Mouse (Mus musculus) lung, postnatal 0 days (tissue): ENCODE results near the gene Mfsd12. TPM values are rescaled to one million over a fixed set of nuclear protein-coding genes. Genes with fewer than 3 reads are reported as not detected.

Experiments
- ATAC-seq: fragments of 200-750 bp; cut with Nextera tagmentation; 2 replicates; pipeline ENCODE4 v1.8.0; 2017; ENCODE audit warnings: moderate library complexity
- DNase-seq: peaks from one replicate; pipeline ENCODE4 v3.0.0-alpha.2; 2016; ENCODE audit warnings: low spot score
- H3K27ac ChIP-seq: fragments of 300-500 bp; sonication (generic); 2 replicates; pipeline ENCODE4 v1.5.1; 2014; ENCODE audit warnings: antibody characterized with exemption, mild to moderate bottlenecking, low read length, mixed read lengths
- H3K27me3 ChIP-seq: fragments of 300-500 bp; sonication (generic); replicated peaks from 2 replicates; pipeline ENCODE4 v1.6.1; 2014; ENCODE audit warnings: low read length, mixed read lengths; ENCODE audit not compliant: insufficient read depth
- H3K36me3 ChIP-seq: fragments of 300-500 bp; sonication (generic); 2 replicates; pipeline ENCODE4 v1.6.1; 2014; ENCODE audit warnings: low read length, mixed read lengths; ENCODE audit not compliant: insufficient read depth
- H3K4me1 ChIP-seq: fragments of 300-500 bp; sonication (generic); 2 replicates; pipeline ENCODE4 v1.6.1; 2014; ENCODE audit warnings: antibody characterized with exemption, low read depth, low read length, mixed read lengths; ENCODE audit not compliant: insufficient read depth
- H3K4me2 ChIP-seq: fragments of 300-500 bp; sonication (generic); replicated peaks from 2 replicates; pipeline ENCODE4 v1.6.1; 2014; ENCODE audit warnings: low read depth, mild to moderate bottlenecking, low read length, moderate library complexity, mixed read lengths
- H3K4me3 ChIP-seq: fragments of 300-500 bp; sonication (generic); 2 replicates; pipeline ENCODE4 v1.5.1; 2014; ENCODE audit warnings: low read depth, low read length
- H3K9ac ChIP-seq: fragments of 300-500 bp; sonication (generic); replicated peaks from 2 replicates; pipeline ENCODE4 v1.6.1; 2014; ENCODE audit warnings: low read depth, mild to moderate bottlenecking
- H3K9me3 ChIP-seq: fragments of 300-500 bp; sonication (generic); 2 replicates; pipeline ENCODE4 v1.6.1; 2016; ENCODE audit warnings: low read length, mixed read lengths
- CTCF ChIP-seq: IDR thresholded peaks from 2 replicates; pipeline ENCODE4 v1.5.1; 2016; ENCODE audit warnings: antibody characterized with exemption, mild to moderate bottlenecking
- EP300 ChIP-seq: IDR thresholded peaks from 2 replicates; pipeline ENCODE4 v1.6.1; 2016; ENCODE audit warnings: antibody characterized with exemption, mild to moderate bottlenecking, control low read depth
- WGBS: fragments of 180-500 bp; shearing (Covaris S2); extraction: QIAGEN DNeasy Blood & Tissue Kit; methylation state at CpG from one replicate; pipeline ENCODE4 v1.1.7; 2014; 5-methylcytosine and 5-hydroxymethylcytosine counted together
- polyA plus RNA-seq: library from polyadenylated mRNA; unstranded; fragments of >200 nt; fragmentation: Nextera tagmentation; extraction: Ambion mirVana; gene quantifications from 2 replicates; pipeline ENCODE4 v1.2.1, GENCODE M21; 2015

The Mfsd12 gene
- polyA plus RNA-seq, 1 experiment from 2014 or later, result 14.0 TPM

DNA sequence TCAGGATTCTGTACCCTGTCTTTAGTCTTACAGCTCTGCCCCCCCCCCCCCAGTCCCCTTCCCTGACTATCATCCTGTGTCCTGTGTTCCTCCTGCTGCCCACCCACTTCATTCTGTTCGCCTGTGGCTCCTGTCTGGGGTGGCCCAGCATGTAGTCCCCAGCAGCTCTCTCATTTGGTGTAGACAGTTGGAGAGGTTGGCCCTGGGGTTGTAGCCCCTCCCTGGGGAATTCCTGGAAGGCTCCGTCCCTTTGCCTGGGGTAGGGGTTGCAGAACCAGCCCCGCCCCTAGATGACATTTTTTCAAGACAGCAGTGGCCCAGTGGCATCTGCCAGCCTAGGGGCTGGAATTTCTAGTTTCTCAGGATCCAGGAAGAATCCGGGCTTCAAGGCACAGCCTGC lies 918 bp downstream of the Mfsd12 start:
- Histone ChIP-seq H3K4me2 (peak overlapping the region; percentile 99), H3K4me1 (peaks cover 14% of the 10 kb centered on the region), H3K36me3 (no peaks in the 10 kb centered on the region), H3K4me3 (peak overlapping the region; percentile 70), H3K9me3 (no peaks in the 10 kb centered on the region), H3K27ac (peak overlapping the region; percentile 62), H3K27me3 (no peaks in the 10 kb centered on the region), H3K9ac (peak overlapping the region; percentile 56)
- ATAC-seq (peak; percentile 8; the same call in 1 of the 2 replicates), DNase-seq (no peak)
- TF ChIP-seq EP300, result no peak
- no peak for TF ChIP-seq CTCF
- 34% methylated on average over 4 of the region's 4 CpGs for WGBS

DNA sequence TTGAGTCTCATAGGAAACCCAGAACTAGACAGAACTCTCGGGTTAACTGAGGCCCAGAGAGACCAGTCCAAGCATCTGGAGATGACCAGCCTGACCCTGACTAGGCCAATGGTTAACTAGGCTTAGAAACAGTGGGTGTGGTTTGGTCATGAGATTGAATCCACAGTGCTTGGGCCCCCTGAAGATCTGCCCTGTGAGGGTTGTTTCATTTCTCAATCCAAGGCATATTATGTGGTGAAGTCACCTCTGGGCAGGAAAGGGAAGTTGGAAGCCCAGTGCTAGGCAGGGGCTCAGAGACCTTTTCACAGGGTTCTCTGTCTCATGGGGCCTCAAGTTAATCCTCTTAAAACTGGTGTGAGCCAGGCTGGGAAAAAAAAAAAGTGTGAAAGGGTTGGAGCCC lies 1.6 kb downstream of the Mfsd12 start:
- DNase-seq (peak; percentile 54), ATAC-seq (no peak)
- H3K9ac ChIP-seq, result no peak overlapping the region
- no peaks in the 10 kb centered on the region for H3K36me3 ChIP-seq
- H3K4me3 ChIP-seq, result peak overlapping the region; percentile 70; the same call in 1 of the 2 replicates
- peaks cover 20% of the 10 kb centered on the region for H3K4me1 ChIP-seq
- H3K9me3 ChIP-seq, result no peaks in the 10 kb centered on the region
- peak overlapping the region; percentile 99; the same call in 1 of the 2 replicates for H3K4me2 ChIP-seq
- 58% methylated on average over 1 of the region's 1 CpGs for WGBS
- peak overlapping the region; percentile 62 for H3K27ac ChIP-seq
- TF ChIP-seq CTCF (no peak), EP300 (no peak)
- H3K27me3 ChIP-seq, result no peaks in the 10 kb centered on the region

DNA sequence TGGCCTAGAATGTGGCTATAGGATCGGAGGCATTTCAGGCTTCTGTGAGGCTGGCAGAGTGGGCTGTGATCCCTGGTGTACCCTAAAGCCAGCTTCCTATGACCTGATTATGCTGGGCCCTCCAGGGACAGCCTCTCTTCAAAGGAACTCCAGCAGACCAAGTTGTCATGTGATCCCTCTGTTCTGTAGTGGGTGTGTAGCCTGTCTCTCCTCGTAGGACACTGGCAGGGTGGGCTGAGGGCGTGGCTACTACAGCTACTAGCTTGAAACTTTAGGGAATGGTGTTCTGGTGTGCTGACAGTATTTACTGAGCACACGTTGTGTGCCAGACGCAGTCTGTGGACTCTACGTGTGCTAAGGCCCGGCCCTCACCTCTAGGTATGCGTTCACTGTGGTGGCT lies 3.4 kb downstream of the Mfsd12 start:
- Histone ChIP-seq H3K4me3 (no peak overlapping the region), H3K36me3 (no peaks in the 10 kb centered on the region), H3K9ac (no peak overlapping the region), H3K27ac (no peak overlapping the region), H3K4me2 (no peak overlapping the region), H3K4me1 (peaks cover 31% of the 10 kb centered on the region), H3K27me3 (no peaks in the 10 kb centered on the region), H3K9me3 (no peaks in the 10 kb centered on the region)
- DNase-seq (no peak), ATAC-seq (no peak)
- WGBS, result 49% methylated on average over 8 of the region's 8 CpGs
- TF ChIP-seq EP300 (no peak), CTCF (no peak)

DNA sequence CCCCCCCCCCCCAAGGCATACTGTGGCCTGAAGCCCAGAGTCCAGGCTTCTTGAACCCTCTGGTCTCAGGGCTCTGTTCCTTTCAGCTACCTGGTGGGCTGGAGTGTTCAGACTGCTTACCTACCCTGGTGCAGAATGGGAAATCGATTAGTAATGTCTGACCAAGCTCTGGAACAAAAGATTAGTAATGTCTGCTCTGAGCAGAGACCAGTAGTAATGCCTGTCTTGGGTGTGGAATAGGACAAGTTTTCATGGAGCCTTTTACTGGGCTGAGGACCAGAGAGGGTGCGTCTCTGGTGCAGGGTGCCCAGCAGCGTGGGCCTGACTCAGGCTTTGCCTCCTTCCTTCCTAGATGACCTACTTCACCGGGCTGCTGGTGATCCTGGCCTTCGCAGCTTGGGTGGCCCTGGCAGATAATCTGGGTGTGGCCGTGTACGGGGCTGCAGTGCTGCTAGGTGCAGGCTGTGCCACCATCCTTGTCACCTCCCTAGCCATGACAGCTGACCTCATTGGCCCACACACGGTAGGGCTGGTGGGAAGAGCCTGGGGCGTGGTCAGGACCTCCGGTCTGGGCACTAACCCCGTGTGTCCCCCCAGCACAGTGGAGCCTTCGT lies 5.2 kb downstream of the Mfsd12 start:
- peak; percentile 12 for ATAC-seq
- 42% methylated on average over 12 of the region's 12 CpGs for WGBS
- TF ChIP-seq CTCF, result no peak
- TF ChIP-seq EP300, result no peak
- peaks cover 26% of the 10 kb centered on the region for H3K4me1 ChIP-seq
- no peaks in the 10 kb centered on the region for H3K27me3 ChIP-seq
- H3K9me3 ChIP-seq, result no peaks in the 10 kb centered on the region
- H3K4me2 ChIP-seq, result no peak overlapping the region
- no peak for DNase-seq
- H3K9ac ChIP-seq, result no peak overlapping the region
- H3K27ac ChIP-seq, result peak overlapping the region; percentile 44; the same call in 1 of the 2 replicates
- H3K4me3 ChIP-seq, result no peak overlapping the region
- H3K36me3 ChIP-seq, result peaks cover 3% of the 10 kb centered on the region; the same call in 1 of the 2 replicates

DNA sequence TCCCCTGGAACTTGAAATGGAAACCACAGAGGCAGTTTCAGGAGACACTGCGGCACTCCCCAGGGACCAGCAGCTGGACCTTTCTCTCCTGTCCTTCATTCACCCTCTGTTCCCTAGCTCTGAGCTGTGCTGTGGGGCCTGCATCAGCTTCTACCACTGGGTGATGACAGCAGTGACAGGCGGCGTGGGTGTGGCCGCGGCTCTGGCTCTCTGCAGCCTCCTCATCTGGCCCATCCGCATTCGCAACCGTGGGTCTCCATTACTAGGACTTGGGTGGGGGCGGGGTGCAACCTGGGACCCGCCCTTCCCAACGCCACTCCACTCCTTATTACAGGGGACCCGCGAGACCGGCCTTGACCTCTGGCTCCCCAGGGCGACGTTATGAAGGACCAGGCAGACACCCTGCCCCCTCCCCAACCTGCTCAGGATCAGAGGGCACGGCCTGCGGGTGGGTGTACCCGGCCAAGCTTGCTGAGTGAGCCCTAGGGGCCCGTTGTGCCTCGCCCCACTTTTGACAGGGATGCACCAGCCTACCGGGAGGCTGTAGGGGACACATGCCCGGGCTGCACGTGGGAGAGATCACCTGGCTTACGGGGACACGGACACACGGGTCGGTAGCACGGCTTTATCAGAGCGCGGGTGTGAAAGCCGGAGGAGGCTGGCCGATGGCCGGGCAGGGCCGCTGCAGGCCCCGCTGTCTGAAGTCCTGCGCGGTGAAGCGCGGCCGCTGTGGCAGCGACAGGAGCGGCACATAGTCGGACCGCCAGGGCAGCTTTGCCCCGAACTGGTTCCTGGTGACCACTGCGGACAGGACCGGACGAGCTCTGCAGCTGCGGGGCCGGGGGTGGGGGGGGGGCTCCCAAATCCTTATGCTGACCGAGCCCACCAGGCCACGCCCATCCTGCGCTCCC lies 6.4 kb downstream of the Mfsd12 start:
- Histone ChIP-seq H3K9me3 (no peaks in the 10 kb centered on the region), H3K36me3 (peaks cover 15% of the 10 kb centered on the region), H3K4me1 (peaks cover 17% of the 10 kb centered on the region), H3K4me3 (peak overlapping the region; percentile 17), H3K27ac (peak overlapping the region; percentile 44; the same call in 1 of the 2 replicates), H3K27me3 (no peaks in the 10 kb centered on the region), H3K9ac (0 out of 2 replicates have a peak overlapping the region, but pooled peaks have one; percentile 12), H3K4me2 (peak overlapping the region; percentile 53)
- DNase-seq, result no peak
- TF ChIP-seq EP300, result no peak
- no peak for TF ChIP-seq CTCF
- WGBS, result 15% methylated on average over 44 of the region's 54 CpGs
- ATAC-seq, result no peak

DNA sequence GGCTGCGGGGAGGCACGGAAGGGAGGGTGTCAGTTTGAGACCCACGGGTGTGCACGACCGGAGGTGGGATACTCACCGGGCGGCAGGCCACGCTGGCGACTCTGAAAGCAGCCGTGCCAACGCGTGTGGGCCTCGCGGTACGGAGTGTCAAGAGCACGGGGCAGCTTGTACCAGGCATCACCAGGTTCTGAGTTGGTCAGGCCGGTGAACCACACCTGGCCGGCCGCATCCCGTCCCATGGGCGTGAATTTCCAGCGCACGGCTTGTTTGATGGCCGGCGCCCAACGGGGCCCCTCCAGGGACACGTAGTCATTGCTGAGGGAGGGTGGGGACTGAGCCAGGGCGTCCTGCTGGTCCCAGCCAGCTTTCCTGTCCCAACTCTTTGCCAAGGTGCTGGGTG lies 7.4 kb downstream of the Mfsd12 start:
- Histone ChIP-seq H3K4me2 (peak overlapping the region; percentile 53), H3K4me3 (peak overlapping the region; percentile 17; the same call in 1 of the 2 replicates), H3K27me3 (no peaks in the 10 kb centered on the region), H3K4me1 (peaks cover 17% of the 10 kb centered on the region), H3K9ac (no peak overlapping the region), H3K27ac (no peak overlapping the region), H3K9me3 (no peaks in the 10 kb centered on the region), H3K36me3 (peaks cover 25% of the 10 kb centered on the region)
- DNase-seq (no peak), ATAC-seq (no peak)
- WGBS, result 14% methylated on average over 28 of the region's 28 CpGs
- no peak for TF ChIP-seq CTCF
- TF ChIP-seq EP300, result no peak
